In the genomic region with DNA sequence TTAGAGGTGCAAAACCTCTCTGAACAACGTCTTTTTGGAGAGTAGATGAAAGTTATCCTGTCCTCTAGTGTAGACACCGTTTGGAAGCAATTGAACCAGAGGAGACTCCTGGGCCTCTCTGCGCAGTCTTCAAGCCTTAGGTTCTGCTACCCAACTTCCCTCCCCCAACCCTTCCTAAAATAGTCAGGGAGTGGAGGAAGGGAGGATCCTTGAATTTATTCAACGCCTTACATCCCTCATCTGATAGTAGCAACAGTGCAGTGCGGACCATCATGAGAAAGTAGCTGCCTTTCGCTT, we compare ENCODE assay signal across 8 mouse cellular contexts. TPM values are rescaled to one million over a fixed set of nuclear protein-coding genes. Genes with fewer than 3 reads are reported as not detected.
DNase-seq lines count a peak whose midpoint lies in the region; ATAC-seq and TF ChIP-seq lines count a peak whose summit lies in the region.

No protein-coding gene starts in this region.

- H3K27me3 ChIP-seq in hindbrain, embryonic 12.5 days = peaks cover 3% of the 10 kb centered on the region; the same call in 1 of the 2 replicates
- H3K27me3 ChIP-seq in lung, postnatal 0 days (replicated peaks; ENCODE audit: insufficient read depth, low read length) = no peaks in the 10 kb centered on the region

- in situ Hi-C loops in ES-E14 (cut with MboI; ENCODE audit: low sequenced_read_pairs in 2 of 2, unreplicated experiment in 2 of 2) = no loop called here

- DNase-seq in ES-E14 (ENCODE audit: low read depth, low spot score) = no peak
- no peak for DNase-seq in lung, postnatal 0 days (ENCODE audit: low spot score)
- DNase-seq in urinary bladder, postnatal 4 days (ENCODE audit: low spot score in 2 of 2) = no peak
- no peak for DNase-seq in cerebellum, postnatal 4 days (ENCODE audit: low spot score in 2 of 2)
- no peak for DNase-seq in ovary, adult 18-20 months (ENCODE audit: low spot score)

- TF ChIP-seq EP300 in lung, postnatal 0 days (IDR thresholded peaks at IDR 0.05) = 0 out of 2 replicates have a peak, but pooled peaks have one; percentile 16

- no peak; the same call in 1 of the 2 replicates for TF ChIP-seq POLR2A in cortical plate, adult 2 months (IDR thresholded peaks at IDR 0.05; ENCODE audit: extremely low read depth, insufficient read depth, low read length)

- H3K9me3 ChIP-seq in ES-E14 (ENCODE audit: control insufficient read depth, insufficient read depth, low read depth, low read length) = no peaks in the 10 kb centered on the region; the same call in 1 of the 2 replicates
- no peaks in the 10 kb centered on the region for H3K9me3 ChIP-seq in hindbrain, embryonic 12.5 days (replicated peaks)
- no peaks in the 10 kb centered on the region for H3K9me3 ChIP-seq in lung, postnatal 0 days (ENCODE audit: low read length)

- H3K4me1 ChIP-seq in ES-E14 (ENCODE audit: control insufficient read depth in 2 of 2, insufficient read depth in 2 of 2, low read length in 2 of 2, poor library complexity in 1 of 2) = peaks cover 0 to 7% of the 10 kb centered on the region in 2 experiments; a peak in 1 of 4 replicates
- peaks cover 3% of the 10 kb centered on the region; the same call in 1 of the 2 replicates for H3K4me1 ChIP-seq in cortical plate, adult 2 months (ENCODE audit: control insufficient read depth, insufficient read depth, low read length)
- peaks cover 7% of the 10 kb centered on the region for H3K4me1 ChIP-seq in hindbrain, embryonic 12.5 days
- no peaks in the 10 kb centered on the region; the same call in 1 of the 2 replicates for H3K4me1 ChIP-seq in lung, postnatal 0 days (ENCODE audit: insufficient read depth, low read depth, low read length)

- TF ChIP-seq CTCF in cortical plate, adult 2 months (IDR thresholded peaks at IDR 0.05; ENCODE audit: extremely low read depth, insufficient read depth, low read length) = no peak
- TF ChIP-seq CTCF in lung, postnatal 0 days (IDR thresholded peaks at IDR 0.05) = no peak

- no peaks in the 10 kb centered on the region for H3K36me3 ChIP-seq in ES-E14 (ENCODE audit: control insufficient read depth, insufficient read depth, low read length, poor library complexity, severe bottlenecking)
- H3K36me3 ChIP-seq in hindbrain, embryonic 12.5 days = no peaks in the 10 kb centered on the region
- H3K36me3 ChIP-seq in lung, postnatal 0 days (ENCODE audit: insufficient read depth, low read length) = no peaks in the 10 kb centered on the region

- 10% methylated on average over 6 of the region's 6 CpGs for WGBS in hindbrain, embryonic 12.5 days
- WGBS in lung, postnatal 0 days = 11% methylated on average over 6 of the region's 6 CpGs

- H3K4me3 ChIP-seq in ES-E14 (ENCODE audit: insufficient read depth in 1 of 2, low read depth in 1 of 2, low read length in 2 of 2, poor library complexity in 1 of 2, severe bottlenecking in 1 of 2) = peak overlapping the region; percentile 72 to 91
- H3K4me3 ChIP-seq in cortical plate, adult 2 months (ENCODE audit: insufficient read depth, low read length) = peak overlapping the region; percentile 61
- H3K4me3 ChIP-seq in hindbrain, embryonic 12.5 days = peak overlapping the region; percentile 59
- H3K4me3 ChIP-seq in lung, postnatal 0 days (ENCODE audit: low read depth, low read length) = peak overlapping the region; percentile 30; the same call in 1 of the 2 replicates

- 0 out of 2 replicates have a peak overlapping the region, but pooled peaks have one; percentile 60 for H3K9ac ChIP-seq in ES-E14 (ENCODE audit: insufficient read depth, low read depth, low read length, poor library complexity, severe bottlenecking)
- H3K9ac ChIP-seq in hindbrain, embryonic 12.5 days = peak overlapping the region; percentile 70
- no peak overlapping the region for H3K9ac ChIP-seq in lung, postnatal 0 days (replicated peaks; ENCODE audit: low read depth)

- 0 out of 2 replicates have a peak, but pooled peaks have one; percentile 2 for ATAC-seq in hindbrain, embryonic 12.5 days (ENCODE audit: low FRiP score)
- ATAC-seq in lung, postnatal 0 days = no peak
- no peak for ATAC-seq in megakaryocyte-erythroid progenitor cell, adult 5-6 weeks (replicated peaks; ENCODE audit: low FRiP score, low TSS enrichment, poor library complexity, severe bottlenecking)

- H3K27ac ChIP-seq in ES-E14 (ENCODE audit: insufficient read depth, low read depth, low read length, poor library complexity, severe bottlenecking) = no peak overlapping the region
- peak overlapping the region; percentile 75 for H3K27ac ChIP-seq in cortical plate, adult 2 months (ENCODE audit: insufficient read depth, low read length)
- no peak overlapping the region for H3K27ac ChIP-seq in hindbrain, embryonic 12.5 days
- H3K27ac ChIP-seq in lung, postnatal 0 days (ENCODE audit: low read length) = no peak overlapping the region

- H3K4me2 ChIP-seq in hindbrain, embryonic 12.5 days (replicated peaks) = peak overlapping the region; percentile 95
- peak overlapping the region; percentile 53 for H3K4me2 ChIP-seq in lung, postnatal 0 days (replicated peaks; ENCODE audit: low read depth, low read length)

TF ChIP-seq in ES-E14, 5 proteins besides CTCF, POLR2A, EP300 and RAD21:
- no peak; the same call in 1 of the 2 replicates for TF ChIP-seq ZC3H11A (IDR thresholded peaks at IDR 0.05; ENCODE audit: borderline replicate concordance, low read depth, low read length)
- no peak for TF ChIP-seq ZNF384 (IDR thresholded peaks at IDR 0.05; ENCODE audit: low read depth, low read length)
- no peak for TF ChIP-seq CHD2 (IDR thresholded peaks at IDR 0.05; ENCODE audit: low read depth, low read length)
- TF ChIP-seq MAFK (IDR thresholded peaks at IDR 0.05; ENCODE audit: insufficient read depth, low read depth, low read length) = no peak

RNA-seq across cellular contexts. Expression of a gene that starts 1.5 kb away (rescaled TPM):
- 3.4 and 7.1 TPM in 2 replicates for total RNA-seq in ES-E14 (2012; rRNA removed)
- 165 and 174 TPM in 2 replicates for polyA plus RNA-seq in cortical plate, adult 2 months (2012; rRNA removed)
- 6.8 and 7.0 TPM in 2 replicates for polyA plus RNA-seq in hindbrain, embryonic 12.5 days (2016; fragmentation: Nextera tagmentation; extraction: Ambion mirVana)
- polyA plus RNA-seq in lung, postnatal 0 days (2015; fragmentation: Nextera tagmentation; extraction: Ambion mirVana) = 6.2 and 8.0 TPM in 2 replicates
- total RNA-seq in megakaryocyte-erythroid progenitor cell, adult 5-6 weeks (2014; fragmentation: Nextera tagmentation) = 36.5 and 53.0 TPM in 2 replicates
- total RNA-seq in megakaryocyte-erythroid progenitor cell, adult 5-6 weeks (2017) = 30.1 and 32.7 TPM in 2 replicates

RNA-seq across cellular contexts. Expression of a gene that starts 43.8 kb away (rescaled TPM):
- total RNA-seq in ES-E14 (2012; rRNA removed) = not detected in 2 replicates
- polyA plus RNA-seq in cortical plate, adult 2 months (2012; rRNA removed) = 0.61 and 0.78 TPM in 2 replicates
- 1.9 and 2.0 TPM in 2 replicates for polyA plus RNA-seq in hindbrain, embryonic 12.5 days (2016; fragmentation: Nextera tagmentation; extraction: Ambion mirVana)
- 23.7 and 27.3 TPM in 2 replicates for polyA plus RNA-seq in lung, postnatal 0 days (2015; fragmentation: Nextera tagmentation; extraction: Ambion mirVana)
- total RNA-seq in megakaryocyte-erythroid progenitor cell, adult 5-6 weeks (2014; fragmentation: Nextera tagmentation) = 2.9 and 3.6 TPM in 2 replicates
- total RNA-seq in megakaryocyte-erythroid progenitor cell, adult 5-6 weeks (2017) = 3.0 and 10.1 TPM in 2 replicates

Comparison
In these comparisons a context has a peak if more than half of its experiments do, and no peak if none do; other contexts are left out.
1. H3K4me3 ChIP-seq: peak in every context shown above with its lines; median percentile 82 in ES-E14; 61 in cortical plate, adult 2 months; 59 in hindbrain, embryonic 12.5 days; 30 in lung, postnatal 0 days.
2. RNA of a gene that starts 1.5 kb away (polyA plus RNA-seq): 165 to 174 TPM in cortical plate, adult 2 months; 6.8 to 7.0 TPM in hindbrain, embryonic 12.5 days and 6.2 to 8.0 TPM in lung, postnatal 0 days; every median in the first group is over 10 times any median in the second.